Mouse (Mus musculus): ENCODE measurements at regions not wholly inside any gene's neighbourhood (a gene's known extent, or its start where the extent isn't known, plus 50 kb on each side); places are given as distances from the start of the nearest gene placed in this dataset.

GRCm38 (mm10) chrX:13224902-13225301, 55.9 kb upstream of the Ddx3x start:
- peaks cover 58% of the 10 kb centered on the region for H3K27me3 ChIP-seq (ENCODE audit: low read depth, poor library complexity, severe bottlenecking)
- no peaks in the 10 kb centered on the region for H3K4me1 ChIP-seq
- no peaks in the 10 kb centered on the region for H3K9me3 ChIP-seq (replicated peaks)
- H3K4me3 ChIP-seq = no peak overlapping the region
- no peak for DNase-seq (ENCODE audit: low spot score)
- H3K36me3 ChIP-seq = no peaks in the 10 kb centered on the region
- no peak overlapping the region for H3K27ac ChIP-seq (replicated peaks)
- WGBS = 8% methylated on average over 3 of the region's 3 CpGs

GRCm38 (mm10) chrX:13226429-13226828, 54.3 kb upstream of the Ddx3x start:
- 86% methylated on average over 3 of the region's 3 CpGs for WGBS
- Histone ChIP-seq H3K27ac (replicated peaks) (no peak overlapping the region), H3K4me1 (peaks cover 5% of the 10 kb centered on the region), H3K9me3 (replicated peaks) (no peaks in the 10 kb centered on the region), H3K4me3 (no peak overlapping the region), H3K36me3 (no peaks in the 10 kb centered on the region), H3K27me3 (ENCODE audit: low read depth, poor library complexity, severe bottlenecking) (peaks cover 51% of the 10 kb centered on the region)
- no peak for DNase-seq (ENCODE audit: low spot score)

DNA sequence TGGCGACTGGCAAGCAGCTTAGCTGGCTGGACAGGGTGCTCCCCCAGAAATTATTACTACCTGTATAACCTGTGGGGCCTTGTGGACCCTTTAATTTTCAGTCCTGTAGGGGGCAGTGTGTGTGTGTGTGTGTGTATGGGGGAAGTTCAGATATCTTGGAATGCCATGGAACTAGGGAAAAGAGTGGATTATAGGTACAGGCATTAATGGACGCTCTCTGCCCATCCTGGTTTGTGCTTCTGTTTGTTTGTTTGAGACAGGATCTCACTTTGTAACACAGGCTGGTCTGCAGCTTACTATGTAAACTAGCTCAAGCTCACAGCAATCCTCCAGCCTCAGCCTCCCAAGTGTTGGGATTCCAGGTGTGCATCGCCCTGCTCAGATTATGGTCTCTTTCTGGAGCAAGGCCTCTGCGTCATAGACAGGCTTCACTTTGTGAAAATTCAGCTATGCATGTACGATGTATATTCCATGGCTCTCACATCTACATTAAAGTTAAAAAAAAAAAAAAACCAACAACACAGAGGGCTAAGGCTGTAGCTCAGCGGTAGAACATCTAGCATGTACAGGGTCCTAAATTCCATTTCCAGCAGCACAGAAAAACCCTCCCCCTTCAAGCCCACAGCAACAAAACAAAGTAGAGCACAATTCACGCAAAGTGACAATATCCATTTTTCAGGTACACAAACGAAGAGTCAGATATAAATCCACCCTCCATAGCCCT, 50.7 kb upstream of the Ddx3x start:
- H3K4me3 ChIP-seq = peak overlapping the region; percentile 49
- H3K27me3 ChIP-seq (ENCODE audit: low read depth, poor library complexity, severe bottlenecking) = peaks cover 54% of the 10 kb centered on the region
- H3K9me3 ChIP-seq (replicated peaks) = no peaks in the 10 kb centered on the region
- peak overlapping the region; percentile 83 for H3K27ac ChIP-seq (replicated peaks)
- DNase-seq (ENCODE audit: low spot score) = peak; percentile 45
- H3K36me3 ChIP-seq = no peaks in the 10 kb centered on the region
- WGBS = 34% methylated on average over 8 of the region's 8 CpGs
- peaks cover 5% of the 10 kb centered on the region for H3K4me1 ChIP-seq

- no peaks in the 10 kb centered on the region for H3K36me3 ChIP-seq
- H3K9me3 ChIP-seq (replicated peaks) = no peaks in the 10 kb centered on the region
- peak; percentile 75 for DNase-seq (ENCODE audit: low spot score)
- H3K4me3 ChIP-seq = peak overlapping the region; percentile 49
- peaks cover 60% of the 10 kb centered on the region for H3K27me3 ChIP-seq (ENCODE audit: low read depth, poor library complexity, severe bottlenecking)
- peak overlapping the region; percentile 86 for H3K27ac ChIP-seq (replicated peaks)
- WGBS = 14% methylated on average over 17 of the region's 17 CpGs
- peaks cover 5% of the 10 kb centered on the region for H3K4me1 ChIP-seq
These were observed 50.1 kb upstream of the Ddx3x start for GRCm38 (mm10) chrX:13230615-13231179.

All from midbrain, embryonic 10.5 days (tissue).